Mouse (Mus musculus): ENCODE data around the gene Grip2. TPM values are rescaled to one million over a fixed set of nuclear protein-coding genes. Genes with fewer than 3 reads are reported as not detected.

Grip2 gene
- total and polyA plus RNA-seq, 3 experiments = 8.5 to 25.2 (median 12.4) TPM

DNA sequence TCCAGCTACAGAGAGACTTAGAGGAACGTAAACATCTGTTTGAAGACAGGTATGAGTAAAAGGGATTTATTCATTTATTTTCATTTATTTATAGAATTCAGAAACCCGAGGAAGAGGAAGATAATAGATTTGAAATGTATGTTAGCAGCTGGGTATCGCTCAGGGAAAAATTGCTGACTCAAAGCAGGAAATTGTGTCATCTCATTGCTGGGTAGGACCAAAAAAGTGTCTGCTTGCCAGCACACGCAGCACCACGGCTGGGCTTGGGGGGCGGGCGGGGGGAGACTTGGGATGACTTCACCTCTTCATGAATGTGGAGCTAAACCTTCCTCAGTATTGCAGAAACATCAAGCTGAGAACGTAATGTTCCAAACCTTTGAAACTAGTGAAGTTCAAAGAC lies 59.5 kb downstream of the Grip2 start:
- no peak overlapping the region for H3K9ac ChIP-seq (ENCODE audit: low read depth, low read length)
- H3K4me3 ChIP-seq = no peak overlapping the region
- intact Hi-C loops (cut with DNase I) = no loop called here
- H3K79me2 ChIP-seq (replicated peaks; ENCODE audit: control insufficient read depth, insufficient read depth, low read length) = no peaks in the 10 kb centered on the region
- H3K4me1 ChIP-seq (ENCODE audit: control insufficient read depth, insufficient read depth, low read length) = no peaks in the 10 kb centered on the region
- H3K36me3 ChIP-seq (ENCODE audit: control insufficient read depth, insufficient read depth, low read length) = no peaks in the 10 kb centered on the region
- DNase-seq = no peak
- H3K27ac ChIP-seq = no peak overlapping the region
- no peak for TF ChIP-seq CTCF (IDR thresholded peaks at IDR 0.05)
- TF ChIP-seq EP300 (IDR thresholded peaks at IDR 0.05; ENCODE audit: insufficient read depth, low read depth, low read length) = no peak
- no peak for TF ChIP-seq POLR2A (IDR thresholded peaks at IDR 0.05; ENCODE audit: insufficient read depth, low read depth, low read length)
- no peaks in the 10 kb centered on the region for H3K27me3 ChIP-seq (ENCODE audit: control insufficient read depth, insufficient read depth, low read length)
- WGBS = 47% methylated on average over 8 of the region's 8 CpGs

DNA sequence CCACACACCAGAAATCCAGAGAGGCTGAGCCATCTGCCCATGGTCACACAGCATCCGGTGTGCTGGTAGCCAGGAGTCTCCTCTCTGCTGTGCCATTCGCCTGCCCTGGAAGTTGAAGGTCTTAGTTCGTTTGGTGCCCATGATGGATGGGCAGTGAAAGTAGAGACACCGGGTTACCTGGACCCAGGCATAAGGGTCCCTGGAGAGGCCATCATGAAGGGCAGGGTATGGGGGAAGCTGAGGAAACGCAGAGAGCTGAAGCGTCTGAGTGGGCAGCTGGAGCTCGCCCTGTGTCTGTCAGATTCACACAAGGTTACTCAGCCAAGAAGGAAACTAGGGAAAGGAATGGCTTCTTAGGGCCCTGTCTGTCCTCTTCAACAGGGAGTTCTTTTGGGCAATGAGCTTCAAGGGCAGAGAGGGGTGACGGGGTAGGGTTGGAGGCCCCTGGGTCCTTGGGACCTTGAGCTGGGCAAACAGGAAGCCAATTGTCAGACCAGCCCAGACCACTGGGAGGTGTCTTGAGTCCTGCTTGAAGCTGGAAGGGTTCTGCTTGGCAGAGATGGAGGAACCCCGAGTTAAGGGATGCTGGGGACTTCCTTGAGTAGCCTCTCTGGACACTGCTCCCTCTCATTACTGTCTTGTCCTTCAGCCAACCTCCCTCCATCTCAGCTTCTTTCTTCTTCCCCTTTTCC lies 64.9 kb downstream of the Grip2 start:
- H3K9ac ChIP-seq (ENCODE audit: low read depth, low read length) = no peak overlapping the region
- no peak for DNase-seq
- H3K4me1 ChIP-seq (ENCODE audit: control insufficient read depth, insufficient read depth, low read length) = no peaks in the 10 kb centered on the region
- WGBS = 67% methylated on average over 9 of the region's 9 CpGs
- no peaks in the 10 kb centered on the region for H3K36me3 ChIP-seq (ENCODE audit: control insufficient read depth, insufficient read depth, low read length)
- no peaks in the 10 kb centered on the region for H3K27me3 ChIP-seq (ENCODE audit: control insufficient read depth, insufficient read depth, low read length)
- intact Hi-C loops (cut with DNase I) = no loop called here
- no peak overlapping the region for H3K27ac ChIP-seq
- no peak overlapping the region for H3K4me3 ChIP-seq
- no peaks in the 10 kb centered on the region for H3K79me2 ChIP-seq (replicated peaks; ENCODE audit: control insufficient read depth, insufficient read depth, low read length)
- TF ChIP-seq EP300 (IDR thresholded peaks at IDR 0.05; ENCODE audit: insufficient read depth, low read depth, low read length) (no peak), POLR2A (IDR thresholded peaks at IDR 0.05; ENCODE audit: insufficient read depth, low read depth, low read length) (no peak), CTCF (IDR thresholded peaks at IDR 0.05) (peak; percentile 49)

DNA sequence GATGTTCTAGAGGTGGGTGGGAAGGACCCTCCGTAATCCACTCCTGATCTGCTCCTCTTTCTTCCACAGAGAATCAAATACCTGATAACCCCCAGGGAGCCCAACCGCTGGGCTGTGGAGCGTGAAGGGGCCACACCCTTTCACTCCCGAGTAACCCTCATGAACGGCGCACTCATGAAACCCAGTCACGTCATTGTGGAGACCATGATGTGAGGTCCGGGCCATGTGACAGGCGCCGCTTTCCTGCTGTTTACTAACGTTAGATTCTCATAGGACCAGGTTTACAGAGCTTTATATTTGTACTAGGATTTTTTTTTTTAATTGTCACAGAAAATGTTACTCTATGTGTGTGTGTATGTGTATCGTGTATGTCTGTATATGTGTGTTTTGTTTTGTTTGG lies 72.2 kb downstream of the Grip2 start:
- DNase-seq = no peak
- H3K27me3 ChIP-seq (ENCODE audit: control insufficient read depth, insufficient read depth, low read length) = no peaks in the 10 kb centered on the region
- peaks cover 10% of the 10 kb centered on the region for H3K4me1 ChIP-seq (ENCODE audit: control insufficient read depth, insufficient read depth, low read length)
- no peak overlapping the region for H3K27ac ChIP-seq
- no peak overlapping the region for H3K9ac ChIP-seq (ENCODE audit: low read depth, low read length)
- intact Hi-C loops (cut with DNase I) = no loop called here
- TF ChIP-seq CTCF (IDR thresholded peaks at IDR 0.05) (no peak), POLR2A (IDR thresholded peaks at IDR 0.05; ENCODE audit: insufficient read depth, low read depth, low read length) (no peak), EP300 (IDR thresholded peaks at IDR 0.05; ENCODE audit: insufficient read depth, low read depth, low read length) (no peak)
- no peak overlapping the region for H3K4me3 ChIP-seq
- WGBS = 78% methylated on average over 12 of the region's 12 CpGs
- H3K79me2 ChIP-seq (replicated peaks; ENCODE audit: control insufficient read depth, insufficient read depth, low read length) = no peaks in the 10 kb centered on the region
- peaks cover under 1% of the 10 kb centered on the region for H3K36me3 ChIP-seq (ENCODE audit: control insufficient read depth, insufficient read depth, low read length)

DNA sequence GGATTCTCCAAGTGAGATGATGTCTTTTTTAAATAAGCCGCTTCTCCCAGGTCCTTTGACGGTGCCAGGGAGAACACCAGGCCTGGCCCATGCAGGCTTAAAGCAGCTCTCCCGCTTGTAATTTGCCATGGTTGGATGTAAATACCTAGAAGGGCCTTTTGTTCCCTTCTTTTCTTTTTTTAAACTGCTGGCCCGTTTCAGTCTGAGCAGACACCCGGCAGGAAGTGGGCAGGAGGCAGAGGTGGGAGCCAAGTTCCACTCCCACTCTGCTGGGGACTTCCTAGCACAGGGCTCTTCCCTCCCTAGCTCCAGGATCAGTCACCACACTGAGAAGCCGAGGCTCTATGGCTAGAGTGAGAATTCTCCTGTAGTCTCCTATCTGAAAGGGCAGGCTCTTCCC lies 73.0 kb downstream of the Grip2 start:
- Histone ChIP-seq H3K27ac (peak overlapping the region; percentile 21; the same call in 1 of the 2 replicates), H3K4me1 (ENCODE audit: control insufficient read depth, insufficient read depth, low read length) (peaks cover 10% of the 10 kb centered on the region), H3K4me3 (no peak overlapping the region), H3K79me2 (replicated peaks; ENCODE audit: control insufficient read depth, insufficient read depth, low read length) (no peaks in the 10 kb centered on the region), H3K36me3 (ENCODE audit: control insufficient read depth, insufficient read depth, low read length) (peaks cover 4% of the 10 kb centered on the region), H3K9ac (ENCODE audit: low read depth, low read length) (no peak overlapping the region), H3K27me3 (ENCODE audit: control insufficient read depth, insufficient read depth, low read length) (no peaks in the 10 kb centered on the region)
- no peak for TF ChIP-seq POLR2A (IDR thresholded peaks at IDR 0.05; ENCODE audit: insufficient read depth, low read depth, low read length)
- WGBS = 37% methylated on average over 6 of the region's 6 CpGs
- intact Hi-C loops (cut with DNase I) = no loop called here
- DNase-seq = peak in 1 of 2 experiments; percentile 31

DNA sequence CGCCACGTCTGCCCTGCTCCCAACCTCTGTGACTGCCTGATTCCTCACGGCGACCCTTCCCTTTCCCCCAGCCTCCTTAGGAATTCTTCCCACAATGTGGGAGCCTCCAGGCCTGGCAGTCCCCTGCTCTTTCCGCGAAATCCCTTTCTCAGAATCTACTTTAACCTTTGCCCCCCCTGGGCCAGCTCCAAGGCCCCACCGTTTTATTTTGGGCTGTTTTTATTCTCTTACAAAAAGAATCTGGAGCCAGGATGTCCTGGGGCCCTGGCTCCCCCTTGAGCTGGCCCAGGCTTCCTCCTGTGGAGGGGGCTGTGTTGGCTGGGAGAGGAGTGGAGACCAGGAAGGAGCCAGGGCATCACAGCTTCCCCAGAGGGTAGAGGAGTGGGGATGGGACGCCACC lies 74.2 kb downstream of the Grip2 start:
- intact Hi-C loops (cut with DNase I) = no loop called here
- Histone ChIP-seq H3K27ac (peak overlapping the region; percentile 56), H3K79me2 (replicated peaks; ENCODE audit: control insufficient read depth, insufficient read depth, low read length) (no peaks in the 10 kb centered on the region), H3K4me3 (no peak overlapping the region), H3K9ac (ENCODE audit: low read depth, low read length) (0 out of 2 replicates have a peak overlapping the region, but pooled peaks have one; percentile 2), H3K4me1 (ENCODE audit: control insufficient read depth, insufficient read depth, low read length) (peaks cover 10% of the 10 kb centered on the region), H3K36me3 (ENCODE audit: control insufficient read depth, insufficient read depth, low read length) (peaks cover 4% of the 10 kb centered on the region), H3K27me3 (ENCODE audit: control insufficient read depth, insufficient read depth, low read length) (no peaks in the 10 kb centered on the region)
- TF ChIP-seq EP300 (IDR thresholded peaks at IDR 0.05; ENCODE audit: insufficient read depth, low read depth, low read length) = no peak
- no peak for TF ChIP-seq POLR2A (IDR thresholded peaks at IDR 0.05; ENCODE audit: insufficient read depth, low read depth, low read length)
- 39% methylated on average over 8 of the region's 8 CpGs for WGBS
- DNase-seq = no peak

DNA sequence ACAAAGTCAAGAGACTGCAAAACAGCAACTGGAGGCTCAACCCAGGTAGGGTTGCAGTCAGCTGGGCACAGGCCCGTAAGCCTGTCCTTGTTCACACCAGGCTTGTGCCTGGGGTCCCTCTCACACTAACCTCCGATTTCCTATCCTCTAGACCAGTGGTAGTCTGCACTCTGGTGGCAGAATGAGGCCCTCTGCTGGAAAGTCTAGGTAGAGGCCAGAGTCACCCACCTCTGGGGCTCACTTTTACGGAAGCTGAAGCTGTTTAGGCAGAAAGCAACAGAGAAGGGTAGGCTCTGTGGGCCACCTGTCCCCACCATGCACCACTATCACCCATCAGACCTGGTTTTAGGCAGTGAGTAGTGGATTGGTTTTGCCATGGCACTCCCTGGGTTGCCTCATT lies 76.1 kb downstream of the Grip2 start:
- TF ChIP-seq EP300 (IDR thresholded peaks at IDR 0.05; ENCODE audit: insufficient read depth, low read depth, low read length) (no peak), CTCF (IDR thresholded peaks at IDR 0.05) (peak; percentile 72), POLR2A (IDR thresholded peaks at IDR 0.05; ENCODE audit: insufficient read depth, low read depth, low read length) (no peak)
- no peaks in the 10 kb centered on the region for H3K79me2 ChIP-seq (replicated peaks; ENCODE audit: control insufficient read depth, insufficient read depth, low read length)
- H3K27me3 ChIP-seq (ENCODE audit: control insufficient read depth, insufficient read depth, low read length) = no peaks in the 10 kb centered on the region
- no peak overlapping the region for H3K27ac ChIP-seq
- 81% methylated on average over 3 of the region's 3 CpGs for WGBS
- H3K36me3 ChIP-seq (ENCODE audit: control insufficient read depth, insufficient read depth, low read length) = peaks cover 4% of the 10 kb centered on the region
- peaks cover 10% of the 10 kb centered on the region for H3K4me1 ChIP-seq (ENCODE audit: control insufficient read depth, insufficient read depth, low read length)
- DNase-seq = no peak
- H3K4me3 ChIP-seq = no peak overlapping the region
- intact Hi-C loops (cut with DNase I) = no loop called here
- no peak overlapping the region for H3K9ac ChIP-seq (ENCODE audit: low read depth, low read length)
